In the genomic region with DNA sequence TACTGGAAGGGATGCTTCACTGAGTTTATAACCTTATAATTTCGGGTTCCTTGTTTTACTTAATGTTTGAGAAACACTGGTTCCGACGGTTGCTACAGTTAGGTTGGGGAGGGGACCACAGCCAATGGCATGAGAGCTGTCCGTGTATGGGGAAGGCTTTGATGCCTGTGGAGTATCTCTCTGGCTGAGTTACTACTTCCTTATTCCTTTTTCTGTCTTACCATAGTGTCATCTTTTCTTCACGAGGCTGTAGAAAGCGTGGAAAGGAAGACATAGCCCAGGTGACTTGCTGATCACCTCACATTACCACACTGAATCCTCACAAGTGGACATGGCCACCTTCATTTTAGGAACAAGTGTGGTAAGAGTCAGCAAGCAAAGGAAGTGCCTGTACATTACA, we compare ENCODE assay signal across 24 mouse cellular contexts. TPM values are rescaled to one million over a fixed set of nuclear protein-coding genes. Genes with fewer than 3 reads are reported as not detected.
"Had no signal": no experiment of that assay in that cellular context is flagged by ENCODE, and none has a peak within 500 bp of the region (broad histone marks: within the 10 kb centered on the region; RNA-seq: fewer than 3 reads in every experiment).

No protein-coding gene starts in this region.

- DNase-seq: heart, postnatal 10 days; heart, postnatal 14 days; heart, postnatal 36 days; heart, postnatal 4 days; kidney, adult 11 months; kidney, adult 18-20 months; kidney, adult 2 months; kidney, adult 8-10 months; kidney, adult 9 months; kidney, postnatal 10 days; kidney, postnatal 14 days; kidney, postnatal 25 days; kidney, postnatal 36 days; kidney, postnatal 4 days; layer of hippocampus, adult 9-11 months; layer of hippocampus, postnatal 36 days had no signal

- ATAC-seq: hindbrain, embryonic 16.5 days; hindbrain, postnatal 0 days; inflammation-experienced regulatory T-cells, adult 6 months; intestine, embryonic 15.5 days; intestine, embryonic 16.5 days; intestine, postnatal 0 days had no signal

RNA-seq across cellular contexts. Expression of a gene that starts 32.0 kb away (rescaled TPM):
- total RNA-seq: heart, postnatal 10 days; heart, postnatal 14 days; heart, postnatal 25 days; heart, postnatal 36 days; heart, postnatal 4 days; hematopoietic stem cell, adult 5-6 weeks had no signal
